Mouse (Mus musculus) frontal cortex, postnatal 36 days (tissue): Measurements from ENCODE around the gene Rbms3.

ENCODE experiments used
- DNase-seq, 2 experiments: peaks; one replicate each; pipeline ENCODE4 v3.0.0; 2022; ENCODE audit warnings: low spot score in 2 of 2

Gene Rbms3

GRCm38 (mm10) chr9:117187116-117188034, 442.3 kb downstream of the Rbms3 start:
- no peak for DNase-seq

- no peak for DNase-seq
Measured at GRCm38 (mm10) chr9:117180658-117181057, 449.1 kb downstream of the Rbms3 start.

GRCm38 (mm10) chr9:117178366-117178765, 451.3 kb downstream of the Rbms3 start:
- DNase-seq: no peak

GRCm38 (mm10) chr9:117172526-117172925, 457.2 kb downstream of the Rbms3 start:
- no peak for DNase-seq

GRCm38 (mm10) chr9:117169196-117169595, 460.5 kb downstream of the Rbms3 start:
- no peak for DNase-seq

GRCm38 (mm10) chr9:117163143-117163542, 466.6 kb downstream of the Rbms3 start:
- no peak for DNase-seq

- no peak for DNase-seq
Measured at GRCm38 (mm10) chr9:117161150-117161549, 468.6 kb downstream of the Rbms3 start.

- no peak for DNase-seq
Measured at GRCm38 (mm10) chr9:117156330-117156905, 473.3 kb downstream of the Rbms3 start.

GRCm38 (mm10) chr9:117154590-117154989, 475.1 kb downstream of the Rbms3 start:
- no peak for DNase-seq

GRCm38 (mm10) chr9:117153686-117154274, 475.9 kb downstream of the Rbms3 start:
- no peak for DNase-seq

- peak in 1 of 2 experiments; percentile 14 for DNase-seq
Measured at GRCm38 (mm10) chr9:117151951-117152350, 477.8 kb downstream of the Rbms3 start.

- peak; percentile 16 to 35 for DNase-seq
Measured at GRCm38 (mm10) chr9:117144057-117144723, 485.5 kb downstream of the Rbms3 start.

- no peak for DNase-seq
Measured at GRCm38 (mm10) chr9:117139971-117140370, 489.7 kb downstream of the Rbms3 start.

GRCm38 (mm10) chr9:117136410-117136809, 493.3 kb downstream of the Rbms3 start:
- DNase-seq: no peak

GRCm38 (mm10) chr9:117134043-117134442, 495.7 kb downstream of the Rbms3 start:
- DNase-seq: no peak

GRCm38 (mm10) chr9:117126816-117127215, 502.9 kb downstream of the Rbms3 start:
- DNase-seq: no peak

- no peak for DNase-seq
Measured at GRCm38 (mm10) chr9:117125844-117126243, 503.9 kb downstream of the Rbms3 start.

- no peak for DNase-seq
Measured at GRCm38 (mm10) chr9:117121572-117121971, 508.1 kb downstream of the Rbms3 start.

- peak; percentile 10 to 41 for DNase-seq
Measured at GRCm38 (mm10) chr9:117117181-117117729, 512.5 kb downstream of the Rbms3 start.

GRCm38 (mm10) chr9:117115609-117116008, 514.1 kb downstream of the Rbms3 start:
- no peak for DNase-seq

GRCm38 (mm10) chr9:117113592-117113991, 516.1 kb downstream of the Rbms3 start:
- DNase-seq: no peak

- no peak for DNase-seq
Measured at GRCm38 (mm10) chr9:117107926-117108325, 521.8 kb downstream of the Rbms3 start.
